Mouse (Mus musculus) lung, postnatal 0 days (tissue): ENCODE measurements around the gene Mast4.

Experiments used
- CTCF ChIP-seq: IDR thresholded peaks from 2 replicates; pipeline ENCODE4 v1.5.1; 2016; ENCODE audit warnings: antibody characterized with exemption, mild to moderate bottlenecking
- EP300 ChIP-seq: IDR thresholded peaks from 2 replicates; pipeline ENCODE4 v1.6.1; 2016; ENCODE audit warnings: antibody characterized with exemption, mild to moderate bottlenecking, control low read depth

DNA sequence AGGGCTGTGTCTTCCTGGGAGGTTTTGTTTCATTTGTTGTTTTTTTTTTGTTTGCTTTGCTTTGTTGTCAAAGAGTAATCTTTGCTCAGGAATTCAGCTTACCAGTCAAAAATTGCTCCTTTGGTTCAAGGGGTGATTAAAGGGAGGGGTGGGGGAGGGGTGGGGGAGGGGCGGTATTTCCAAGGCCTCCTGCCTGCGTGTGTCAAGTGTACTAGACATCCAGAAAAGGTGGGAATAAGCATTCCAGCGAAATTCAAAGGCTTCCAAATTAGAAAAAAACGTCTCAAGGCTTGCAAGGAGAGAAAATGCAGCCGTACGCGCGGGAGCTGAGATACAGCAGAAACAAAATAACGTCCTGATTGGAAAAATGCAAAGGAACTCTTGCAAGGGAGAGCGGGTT is 636.0 kb downstream of the Mast4 start:
- TF ChIP-seq CTCF, result no peak
- TF ChIP-seq EP300, result no peak
